Mouse (Mus musculus) duodenum, adult 2 months (tissue): Measurements from ENCODE around the gene Olfr721-ps1. TPM values are rescaled to one million over a fixed set of nuclear protein-coding genes. Genes with fewer than 3 reads are reported as not detected.

Experiments used
- polyA plus RNA-seq: library from polyadenylated mRNA; depleted of rRNA; stranded (reverse); fragments of >200 nt; gene quantifications from 2 replicates; pipeline ENCODE4 v1.2.3, GENCODE M21; 2012; ENCODE audit warnings: low replicate concordance; rRNA removed

The Olfr721-ps1 gene
- not detected in 2 replicates for polyA plus RNA-seq

DNA sequence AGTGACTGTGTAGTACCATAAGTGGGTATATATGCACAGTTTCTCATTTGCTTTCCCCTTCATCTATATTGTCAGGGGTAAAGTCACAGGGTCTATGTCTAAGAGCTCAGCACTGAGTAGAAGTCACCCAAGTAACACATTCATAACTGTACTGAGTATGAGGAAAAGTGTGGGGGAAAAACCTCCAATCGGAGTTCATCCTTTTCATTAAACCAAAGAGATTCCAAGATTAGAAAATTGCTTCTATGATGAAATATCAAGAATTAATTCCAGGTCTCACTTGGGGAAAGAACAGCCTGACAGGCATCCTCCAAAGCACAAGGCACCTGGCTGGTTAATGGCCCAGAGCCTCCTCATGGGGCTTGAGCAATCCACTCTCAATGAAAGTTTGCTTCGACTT, at the start of gene Olfr721-ps1:
Olfr721-ps1 (plus strand) TSS at position 301 of the 400 bp plus-strand sequence.

Other genes starting within 250 kb of the Olfr721-ps1 start
- not detected in 2 replicates for gene Olfr720, start 214.5 kb upstream of the Olfr721-ps1 start, polyA plus RNA-seq
- gene Olfr31, start 78.5 kb upstream of the Olfr721-ps1 start, polyA plus RNA-seq, result not detected in 2 replicates
- 40.8 and 59.3 TPM in 2 replicates for gene Il3ra, start 55.0 kb upstream of the Olfr721-ps1 start, polyA plus RNA-seq